Comparison of ENCODE assay signal across 8 mouse cellular contexts in genomic region chr17:35048149-35048931, GRCm38 (mm10). TPM values are rescaled to one million over a fixed set of nuclear protein-coding genes. Genes with fewer than 3 reads are reported as not detected.
DNase-seq lines count a peak whose midpoint lies in the region; ATAC-seq and TF ChIP-seq lines count a peak whose summit lies in the region.
"Had no signal": no experiment of that assay in that cellular context is flagged by ENCODE, and none has a peak within 500 bp of the region (broad histone marks: within the 10 kb centered on the region; RNA-seq: fewer than 3 reads in every experiment).

No protein-coding gene starts in this region.

- H3K9ac ChIP-seq in forebrain, embryonic 15.5 days (replicated peaks): no peak overlapping the region
- no peak overlapping the region for H3K9ac ChIP-seq in kidney, postnatal 0 days (ENCODE audit: low read depth, low read length)
- no peak overlapping the region for H3K9ac ChIP-seq in neural tube, embryonic 12.5 days

- H3K27me3 ChIP-seq in forebrain, embryonic 15.5 days: no peaks in the 10 kb centered on the region
- H3K27me3 ChIP-seq in kidney, postnatal 0 days (ENCODE audit: insufficient read depth, low read length): no peaks in the 10 kb centered on the region
- H3K27me3 ChIP-seq in neural tube, embryonic 12.5 days (replicated peaks): no peaks in the 10 kb centered on the region

- peak; percentile 68 for DNase-seq in 3T3-L1 (ENCODE audit: low read depth, low spot score)
- DNase-seq in 416B (ENCODE audit: low read depth): peak; percentile 94
- DNase-seq in kidney, postnatal 0 days (ENCODE audit: low spot score): peak; percentile 63
- no peak for DNase-seq in layer of hippocampus, postnatal 14 days (ENCODE audit: low spot score in 2 of 2)
- no peak for DNase-seq in layer of hippocampus, adult 9-10 months (ENCODE audit: low spot score)

- peaks cover 44% of the 10 kb centered on the region for H3K4me1 ChIP-seq in forebrain, embryonic 15.5 days
- H3K4me1 ChIP-seq in kidney, postnatal 0 days (replicated peaks; ENCODE audit: insufficient read depth, low read length): peaks cover 32% of the 10 kb centered on the region
- H3K4me1 ChIP-seq in neural tube, embryonic 12.5 days: peaks cover 59% of the 10 kb centered on the region

- no peak for ATAC-seq in forebrain, embryonic 15.5 days (replicated peaks)
- no peak for ATAC-seq in kidney, postnatal 0 days (replicated peaks; ENCODE audit: low FRiP score, low read depth)
- no peak for ATAC-seq in neural tube, embryonic 12.5 days (ENCODE audit: low FRiP score, low read depth)

- TF ChIP-seq CTCF in kidney, postnatal 0 days (IDR thresholded peaks at IDR 0.05; ENCODE audit: low read depth): no peak

- H3K27ac ChIP-seq in forebrain, embryonic 15.5 days (replicated peaks): peak overlapping the region; percentile 7; the same call in 1 of the 2 replicates
- H3K27ac ChIP-seq in kidney, postnatal 0 days: peak overlapping the region; percentile 98
- no peak overlapping the region for H3K27ac ChIP-seq in neural tube, embryonic 12.5 days

- H3K9me3 ChIP-seq in forebrain, embryonic 15.5 days: no peaks in the 10 kb centered on the region
- no peaks in the 10 kb centered on the region for H3K9me3 ChIP-seq in kidney, postnatal 0 days (replicated peaks; ENCODE audit: low read length)
- H3K9me3 ChIP-seq in neural tube, embryonic 12.5 days: no peaks in the 10 kb centered on the region

- 46% methylated on average over 11 of the region's 11 CpGs for WGBS in forebrain, embryonic 15.5 days
- WGBS in kidney, postnatal 0 days: 27% methylated on average over 11 of the region's 11 CpGs
- WGBS in neural tube, embryonic 12.5 days: 34% methylated on average over 11 of the region's 11 CpGs

- H3K4me2 ChIP-seq in forebrain, embryonic 15.5 days (replicated peaks): no peak overlapping the region
- H3K4me2 ChIP-seq in kidney, postnatal 0 days (ENCODE audit: low read length): peak overlapping the region; percentile 36
- 0 out of 2 replicates have a peak overlapping the region, but pooled peaks have one; percentile 7 for H3K4me2 ChIP-seq in neural tube, embryonic 12.5 days (replicated peaks)

- 0 out of 2 replicates have a peak, but pooled peaks cover 4% of the 10 kb centered on the region for H3K36me3 ChIP-seq in forebrain, embryonic 15.5 days
- H3K36me3 ChIP-seq in kidney, postnatal 0 days (ENCODE audit: insufficient read depth, low read length): peaks cover 11% of the 10 kb centered on the region; the same call in 1 of the 2 replicates
- H3K36me3 ChIP-seq in neural tube, embryonic 12.5 days: peaks cover 9% of the 10 kb centered on the region; the same call in 1 of the 2 replicates

- no peak overlapping the region for H3K4me3 ChIP-seq in forebrain, embryonic 15.5 days
- H3K4me3 ChIP-seq in kidney, postnatal 0 days (replicated peaks; ENCODE audit: low read depth, low read length): no peak overlapping the region
- no peak overlapping the region for H3K4me3 ChIP-seq in neural tube, embryonic 12.5 days

RNA-seq across cellular contexts. Expression of gene Clic1, which starts 1.4 kb away (rescaled TPM):
- 98.4 and 100 TPM in 2 replicates for polyA plus RNA-seq in forebrain, embryonic 15.5 days (2015; fragmentation: Nextera tagmentation; extraction: Ambion mirVana)
- 266 and 282 TPM in 2 replicates for polyA plus RNA-seq in kidney, postnatal 0 days (2015; fragmentation: Nextera tagmentation; extraction: Ambion mirVana)
- 169 and 178 TPM in 2 replicates for polyA plus RNA-seq in neural tube, embryonic 12.5 days (2016; fragmentation: Nextera tagmentation; extraction: Ambion mirVana)
- 10 to 100 TPM; 11.7 to 14.8 TPM for total RNA-seq in layer of hippocampus, postnatal 14 days (2021)

RNA-seq across cellular contexts. Expression of gene Msh5, which starts 1.8 kb away (rescaled TPM):
- 2.8 and 3.2 TPM in 2 replicates for polyA plus RNA-seq in forebrain, embryonic 15.5 days (2015; fragmentation: Nextera tagmentation; extraction: Ambion mirVana)
- 2.7 and 3.0 TPM in 2 replicates for polyA plus RNA-seq in kidney, postnatal 0 days (2015; fragmentation: Nextera tagmentation; extraction: Ambion mirVana)
- 3.1 and 4.1 TPM in 2 replicates for polyA plus RNA-seq in neural tube, embryonic 12.5 days (2016; fragmentation: Nextera tagmentation; extraction: Ambion mirVana)
- 1 to 10 TPM in 1 of 2 experiments, under 1 TPM in 1; 0.79 to 1.9 TPM for total RNA-seq in layer of hippocampus, postnatal 14 days (2021)

RNA-seq across cellular contexts. Expression of gene Ddah2, which starts 10.5 kb away (rescaled TPM):
- polyA plus RNA-seq in forebrain, embryonic 15.5 days (2015; fragmentation: Nextera tagmentation; extraction: Ambion mirVana): 540 and 556 TPM in 2 replicates
- polyA plus RNA-seq in kidney, postnatal 0 days (2015; fragmentation: Nextera tagmentation; extraction: Ambion mirVana): 227 and 244 TPM in 2 replicates
- polyA plus RNA-seq in neural tube, embryonic 12.5 days (2016; fragmentation: Nextera tagmentation; extraction: Ambion mirVana): 564 and 591 TPM in 2 replicates
- total RNA-seq in layer of hippocampus, postnatal 14 days (2021): 10 to 100 TPM; 26.4 to 33.1 TPM

RNA-seq across cellular contexts. Expression of gene Ly6g6c, which starts 16.8 kb away (rescaled TPM):
- not detected in 2 replicates for polyA plus RNA-seq in forebrain, embryonic 15.5 days (2015; fragmentation: Nextera tagmentation; extraction: Ambion mirVana)
- not detected in 2 replicates for polyA plus RNA-seq in kidney, postnatal 0 days (2015; fragmentation: Nextera tagmentation; extraction: Ambion mirVana)
- not detected in 2 replicates for polyA plus RNA-seq in neural tube, embryonic 12.5 days (2016; fragmentation: Nextera tagmentation; extraction: Ambion mirVana)
- total RNA-seq in layer of hippocampus, postnatal 14 days (2021): not detected
- total RNA-seq: heart, postnatal 14 days had no signal

RNA-seq across cellular contexts. Expression of gene Mpig6b, which starts 17.6 kb away (rescaled TPM):
- polyA plus RNA-seq in forebrain, embryonic 15.5 days (2015; fragmentation: Nextera tagmentation; extraction: Ambion mirVana): 0.15 and 0.17 TPM in 2 replicates
- polyA plus RNA-seq in kidney, postnatal 0 days (2015; fragmentation: Nextera tagmentation; extraction: Ambion mirVana): 0.36 and 0.45 TPM in 2 replicates
- 0.81 and 0.88 TPM in 2 replicates for polyA plus RNA-seq in neural tube, embryonic 12.5 days (2016; fragmentation: Nextera tagmentation; extraction: Ambion mirVana)
- total RNA-seq in layer of hippocampus, postnatal 14 days (2021): not detected

Comparison
In these comparisons a context has a peak if more than half of its experiments do, and no peak if none do; other contexts are left out.
1. DNase-seq: peak in 3T3-L1 (single experiment), 416B (single experiment) and kidney, postnatal 0 days (single experiment); none in layer of hippocampus, postnatal 14 days (0 of 2) and layer of hippocampus, adult 9-10 months (single experiment).